Mouse (Mus musculus) E14TG2a.4 (cell line): Measurements from ENCODE around the gene Nudt3.

Experiments used
- CTCF ChIP-seq: conservative IDR thresholded peaks from 2 replicates; pipeline ENCODE4 v1.5.1; 2014; ENCODE audit warnings: low read length
- POU5F1 ChIP-seq: IDR thresholded peaks from 2 replicates; pipeline ENCODE4 v1.6.1; 2014; ENCODE audit warnings: low read length, borderline replicate concordance

GRCm38 (mm10) chr17:27533354-27533753, 89.9 kb downstream of the Nudt3 start:
- no peak for TF ChIP-seq CTCF
- no peak for TF ChIP-seq POU5F1
